Mouse (Mus musculus): ENCODE data around the gene Ddx25.

Ddx25 gene

DNA sequence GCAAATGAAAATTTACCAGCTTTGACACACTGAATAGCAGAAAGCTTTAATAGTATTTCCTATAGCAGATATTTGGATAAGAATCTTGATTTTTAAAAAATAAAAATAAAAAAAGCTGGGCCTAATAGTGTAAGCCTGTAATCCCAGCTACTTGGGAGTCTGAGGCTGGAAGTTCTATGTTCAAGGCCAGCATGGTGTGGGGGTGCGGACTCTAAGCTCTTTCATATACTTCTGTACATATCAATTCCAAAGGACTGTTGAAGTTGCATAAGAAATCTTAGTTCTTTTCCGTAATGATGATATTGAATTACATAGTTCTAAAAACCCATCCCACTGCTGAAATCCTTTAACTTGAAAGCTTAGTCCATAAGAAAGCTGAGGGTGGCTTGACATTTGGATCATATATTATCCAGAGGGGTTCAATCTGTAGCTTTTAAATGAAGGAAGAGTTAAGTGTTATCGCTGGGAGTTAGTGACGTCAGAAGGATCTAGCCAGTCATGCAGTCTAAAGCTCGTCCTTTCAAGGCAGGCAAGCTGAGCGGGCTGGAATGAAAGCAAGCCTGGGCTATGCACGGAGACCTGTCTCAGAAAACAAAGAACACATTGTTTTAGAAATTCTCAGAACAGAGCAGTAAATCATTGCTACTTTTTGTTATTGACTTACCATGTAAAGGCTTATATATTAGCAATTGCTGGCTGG, 65.1 kb downstream of the Ddx25 start:
- DNase-seq (ENCODE audit: low spot score), result no peak

DNA sequence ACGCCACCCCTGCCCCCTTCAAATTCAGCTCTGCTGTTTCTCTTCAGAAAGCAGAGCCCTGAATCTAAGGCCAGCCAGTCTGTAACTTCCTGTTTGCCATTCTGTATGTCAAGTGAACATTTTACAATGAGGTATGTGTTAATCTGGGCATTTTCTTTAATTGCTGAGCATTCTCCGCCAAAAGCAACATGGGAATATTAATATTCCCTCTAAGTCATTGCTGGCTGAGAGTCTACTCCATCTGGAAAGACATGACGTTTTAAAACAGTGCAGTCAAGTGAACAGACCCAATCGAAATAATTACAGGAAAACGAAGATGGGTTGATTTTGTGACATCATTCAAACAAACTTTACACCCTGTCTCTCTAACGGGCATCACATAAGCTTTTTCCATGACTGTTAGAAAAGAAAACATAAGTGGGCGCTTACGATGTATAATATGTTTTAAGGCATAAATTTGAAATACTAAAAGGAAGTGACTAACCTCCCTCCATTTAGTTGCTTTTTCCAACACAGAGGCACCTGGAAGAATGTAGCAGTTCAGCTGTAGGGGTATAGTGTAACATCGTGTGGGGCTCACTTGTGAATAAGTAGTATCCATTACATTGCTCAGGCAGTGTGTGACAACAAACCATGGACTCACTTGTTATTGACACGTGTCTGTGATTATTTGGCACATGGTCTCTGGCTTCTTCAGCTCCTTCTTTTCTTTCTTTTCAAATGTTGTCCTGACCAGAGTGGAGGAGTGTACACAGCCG, 67.0 kb downstream of the Ddx25 start:
- no peak for DNase-seq (ENCODE audit: low spot score)

DNA sequence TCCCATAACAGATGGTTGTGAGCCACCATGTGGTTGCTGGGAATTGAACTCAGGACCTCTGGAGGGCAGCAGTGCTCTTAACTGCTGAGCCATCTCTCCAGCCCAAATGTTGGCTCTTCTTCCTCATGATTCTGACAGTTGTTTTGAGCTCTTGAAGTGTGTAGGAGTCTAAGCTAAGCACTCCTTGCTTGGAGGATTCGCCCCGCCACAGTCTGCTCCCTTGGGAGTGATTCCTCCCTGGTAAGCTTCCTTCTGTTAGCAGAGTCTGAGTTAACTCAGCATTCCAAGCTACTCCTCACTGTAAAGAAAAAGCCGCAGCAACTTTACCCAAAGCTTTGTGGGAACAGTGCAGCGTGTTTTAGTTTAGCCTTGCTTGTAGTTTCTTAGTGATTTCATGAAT, 69.8 kb downstream of the Ddx25 start:
- no peak for DNase-seq (ENCODE audit: low spot score)
